Mouse (Mus musculus): Measurements from ENCODE around the gene Gimd1.

GRCm38 (mm10) chr3:132644071-132644470 lies 14.5 kb downstream of the Gimd1 start:
- TF ChIP-seq CTCF (IDR thresholded peaks at IDR 0.05; ENCODE audit: borderline replicate concordance, insufficient read depth, low read length) (no peak), POLR2A (IDR thresholded peaks at IDR 0.05; ENCODE audit: low read depth, low read length) (no peak)

Measured in embryonic fibroblast, embryonic 13.5 days (primary cell).